Mouse (Mus musculus) embryo, embryonic 9.5 days (tissue): ENCODE data around the gene Bod1l.

ENCODE experiments used
- DNase-seq: peaks from one replicate; pipeline ENCODE4 v3.0.0-alpha.2; 2017; ENCODE audit errors: extremely low spot score

Gene Bod1l

GRCm38 (mm10) chr5:41801622-41802021, 42.5 kb downstream of the Bod1l start:
- no peak for DNase-seq

GRCm38 (mm10) chr5:41794434-41794833, 49.7 kb downstream of the Bod1l start:
- DNase-seq = no peak

- no peak for DNase-seq
Measured at GRCm38 (mm10) chr5:41790517-41790916, 53.6 kb downstream of the Bod1l start.

GRCm38 (mm10) chr5:41788877-41789276, 55.2 kb downstream of the Bod1l start:
- no peak for DNase-seq

GRCm38 (mm10) chr5:41781890-41782289, 62.2 kb downstream of the Bod1l start:
- DNase-seq = no peak

GRCm38 (mm10) chr5:41780026-41780425, 64.1 kb downstream of the Bod1l start:
- DNase-seq = no peak

- no peak for DNase-seq
Measured at GRCm38 (mm10) chr5:41775728-41776127, 68.4 kb downstream of the Bod1l start.

- no peak for DNase-seq
Measured at GRCm38 (mm10) chr5:41775273-41775672, 68.8 kb downstream of the Bod1l start.

- peak; percentile 85 for DNase-seq
Measured at GRCm38 (mm10) chr5:41768382-41769040, 75.6 kb downstream of the Bod1l start.

GRCm38 (mm10) chr5:41767296-41768200, 76.6 kb downstream of the Bod1l start:
- peak; percentile 64 for DNase-seq

GRCm38 (mm10) chr5:41766406-41767010, 77.6 kb downstream of the Bod1l start:
- DNase-seq = peak; percentile 52

- DNase-seq = peak; percentile 51
Measured at GRCm38 (mm10) chr5:41765626-41766405, 78.3 kb downstream of the Bod1l start.

GRCm38 (mm10) chr5:41763731-41764721, 80.1 kb downstream of the Bod1l start, which contains the start of gene Nkx3-2:
Gene Nkx3-2, minus strand, starts transcription at chr5:41764501.
- peak; percentile 82 for DNase-seq

- peak; percentile 66 for DNase-seq
Measured at GRCm38 (mm10) chr5:41762947-41763730, 81.0 kb downstream of the Bod1l start.

- DNase-seq = peak; percentile 49
Measured at GRCm38 (mm10) chr5:41762141-41762946, 81.8 kb downstream of the Bod1l start.

- DNase-seq = peak; percentile 45
Measured at GRCm38 (mm10) chr5:41761509-41762140, 82.5 kb downstream of the Bod1l start.

- no peak for DNase-seq
Measured at GRCm38 (mm10) chr5:41760831-41761508, 83.1 kb downstream of the Bod1l start.

GRCm38 (mm10) chr5:41760071-41760470, 84.0 kb downstream of the Bod1l start:
- DNase-seq = peak; percentile 42
